Mouse (Mus musculus) CD8-positive naive resting alpha-beta T cell, adult 2 months (primary cell): ENCODE data around the gene Hinfp.
"Not testable (repeated sequence)": the region's sequence is repeated elsewhere in the genome, so short reads cannot be mapped to it uniquely, and the experiment has no call there.

Experiments
- DNase-seq, 2 experiments: peaks; one replicate each; pipeline ENCODE4 v3.0.0; 2022; ENCODE audit warnings: low read depth in 2 of 2, low spot score in 2 of 2

Hinfp gene

GRCm38 (mm10) chr9:44332918-44333638 lies 27.6 kb upstream of the Hinfp start:
- no peak for DNase-seq

GRCm38 (mm10) chr9:44330736-44331135 lies 25.3 kb upstream of the Hinfp start:
- no peak for DNase-seq

- DNase-seq: no peak
These were observed 22.5 kb upstream of the Hinfp start for GRCm38 (mm10) chr9:44327926-44328325.

- DNase-seq: no peak
These were observed 21.7 kb upstream of the Hinfp start for GRCm38 (mm10) chr9:44327064-44327711.

- peak; percentile 62 to 64 for DNase-seq
These were observed 21.0 kb upstream of the Hinfp start for GRCm38 (mm10) chr9:44326371-44327063.

GRCm38 (mm10) chr9:44325768-44326370 lies 20.4 kb upstream of the Hinfp start, which contains the start of gene Dpagt1:
TSS of gene Dpagt1 (plus strand) at chr9:44326019.
- DNase-seq: no peak

GRCm38 (mm10) chr9:44325032-44325767 lies 19.7 kb upstream of the Hinfp start:
- DNase-seq: not testable (repeated sequence)

GRCm38 (mm10) chr9:44324147-44324546 lies 18.7 kb upstream of the Hinfp start:
- no peak for DNase-seq

- not testable (repeated sequence) for DNase-seq
These were observed 18.2 kb upstream of the Hinfp start for GRCm38 (mm10) chr9:44323656-44324055.

- DNase-seq: no peak
These were observed 15.3 kb upstream of the Hinfp start for GRCm38 (mm10) chr9:44320799-44321133.

GRCm38 (mm10) chr9:44319887-44320798 lies 14.7 kb upstream of the Hinfp start, which contains the start of gene C2cd2l:
TSS of gene C2cd2l (minus strand) at chr9:44320285.
- DNase-seq: peak; percentile 54 to 64

GRCm38 (mm10) chr9:44319105-44319886 lies 13.8 kb upstream of the Hinfp start:
- DNase-seq: peak in 1 of 2 experiments; percentile 27

- no peak for DNase-seq
These were observed 13.3 kb upstream of the Hinfp start for GRCm38 (mm10) chr9:44318826-44319095.

- no peak for DNase-seq
These were observed 12.8 kb upstream of the Hinfp start for GRCm38 (mm10) chr9:44318076-44318825.

GRCm38 (mm10) chr9:44317452-44317851 lies 12.0 kb upstream of the Hinfp start:
- DNase-seq: no peak

GRCm38 (mm10) chr9:44314910-44315309 lies 9.4 kb upstream of the Hinfp start:
- DNase-seq: no peak

GRCm38 (mm10) chr9:44314257-44314547 lies 8.7 kb upstream of the Hinfp start:
- no peak for DNase-seq

GRCm38 (mm10) chr9:44313476-44314256 lies 8.2 kb upstream of the Hinfp start:
- DNase-seq: no peak
